Mouse (Mus musculus) liver, postnatal 0 days (tissue): ENCODE results near the gene Zc3h12c.

Experiments
- CTCF ChIP-seq: sonication (generic); IDR thresholded peaks from 2 replicates; pipeline ENCODE4 v1.5.1; 2016; ENCODE audit warnings: antibody characterized with exemption, low read depth
- EP300 ChIP-seq: IDR thresholded peaks from 2 replicates; pipeline ENCODE4 v1.6.1; 2016; ENCODE audit warnings: antibody characterized with exemption, low read depth, mild to moderate bottlenecking

GRCm38 (mm10) chr9:52208510-52209030 is 40.2 kb upstream of the Zc3h12c start:
- TF ChIP-seq CTCF (no peak), EP300 (no peak)
